Mouse (Mus musculus) liver, adult 2 months (tissue): Measurements from ENCODE around the gene Rpap3. TPM values are rescaled to one million over a fixed set of nuclear protein-coding genes. Genes with fewer than 3 reads are reported as not detected.

Experiments
- DNase-seq: peaks from one replicate; pipeline ENCODE4 v3.0.0-alpha.2; 2011; ENCODE audit warnings: low read depth, low spot score; ENCODE audit errors: extremely low read depth
- H3K27ac ChIP-seq: fragments of 200-500 bp; replicated peaks from 2 replicates; pipeline ENCODE4 v1.5.1; 2012; ENCODE audit warnings: low read depth, mild to moderate bottlenecking, control low read depth, inconsistent platforms, low read length; ENCODE audit not compliant: insufficient read depth
- H3K27me3 ChIP-seq: fragments of 200-500 bp; 2 replicates; pipeline ENCODE4 v1.6.1; 2012; ENCODE audit warnings: mild to moderate bottlenecking, moderate library complexity, low read length, inconsistent platforms; ENCODE audit not compliant: control insufficient read depth, insufficient read depth
- H3K36me3 ChIP-seq: fragments of 200-500 bp; 2 replicates; pipeline ENCODE4 v1.6.1; 2012; ENCODE audit warnings: low read length, inconsistent platforms; ENCODE audit not compliant: control insufficient read depth, insufficient read depth
- H3K4me1 ChIP-seq: fragments of 200-500 bp; 2 replicates; pipeline ENCODE4 v1.6.1; 2011; ENCODE audit warnings: low read length; ENCODE audit not compliant: control insufficient read depth, insufficient read depth
- H3K4me3 ChIP-seq: fragments of 200-500 bp; 2 replicates; pipeline ENCODE4 v1.5.1; 2011; ENCODE audit warnings: low read depth, mild to moderate bottlenecking, control low read depth, low read length, moderate library complexity; ENCODE audit not compliant: insufficient read depth
- H3K79me2 ChIP-seq: fragments of 200-500 bp; 2 replicates; pipeline ENCODE4 v1.6.1; 2012; ENCODE audit warnings: inconsistent platforms, mild to moderate bottlenecking, low read length, moderate library complexity; ENCODE audit not compliant: control insufficient read depth, insufficient read depth
- H3K9ac ChIP-seq: fragments of 200-500 bp; 2 replicates; pipeline ENCODE4 v1.6.1; 2012; ENCODE audit warnings: low read depth, mild to moderate bottlenecking, control low read depth, inconsistent platforms, low read length
- CTCF ChIP-seq: fragments of 200-500 bp; IDR thresholded peaks from 2 replicates; pipeline ENCODE4 v1.5.1; 2011; ENCODE audit warnings: low read depth, low read length, control low read depth
- POLR2A ChIP-seq: fragments of 200-500 bp; IDR thresholded peaks from 2 replicates; pipeline ENCODE4 v1.6.1; 2011; ENCODE audit warnings: low read length, control low read depth; ENCODE audit not compliant: insufficient read depth; ENCODE audit errors: extremely low read depth
- WGBS: fragments of 180-500 bp; shearing (Covaris S2); methylation state at CpG from one replicate; pipeline ENCODE4 v1.1.7; 2018; 5-methylcytosine and 5-hydroxymethylcytosine counted together
- polyA plus RNA-seq: library from polyadenylated mRNA; depleted of rRNA; stranded (reverse); fragments of >200 nt; gene quantifications from 2 replicates; pipeline ENCODE4 v1.2.3, GENCODE M21; 2012
- total RNA-seq: library from RNA; depleted of rRNA; stranded (reverse); fragments of >200 nt; gene quantifications from 2 replicates; pipeline ENCODE4 v1.2.3, GENCODE M21; 2014

Rpap3 gene
- total and polyA plus RNA-seq, 2 experiments = 2.2 to 8.7 TPM

- Histone ChIP-seq H3K27me3 (no peaks in the 10 kb centered on the region), H3K9ac (no peak overlapping the region), H3K4me1 (no peaks in the 10 kb centered on the region), H3K4me3 (no peak overlapping the region), H3K36me3 (no peaks in the 10 kb centered on the region), H3K79me2 (no peaks in the 10 kb centered on the region), H3K27ac (no peak overlapping the region)
- WGBS = 80% methylated on average over 12 of the region's 12 CpGs
- DNase-seq = no peak
- no peak for TF ChIP-seq POLR2A
- TF ChIP-seq CTCF = no peak
Observed at GRCm38 (mm10) chr15:97741662-97742061, 36.0 kb upstream of the Rpap3 start.

GRCm38 (mm10) chr15:97740283-97740732 lies 34.7 kb upstream of the Rpap3 start:
- H3K79me2 ChIP-seq = no peaks in the 10 kb centered on the region
- TF ChIP-seq POLR2A (no peak), CTCF (no peak)
- H3K4me3 ChIP-seq = no peak overlapping the region
- H3K9ac ChIP-seq = no peak overlapping the region
- H3K27me3 ChIP-seq = no peaks in the 10 kb centered on the region
- no peak for DNase-seq
- 86% methylated on average over 9 of the region's 9 CpGs for WGBS
- H3K36me3 ChIP-seq = no peaks in the 10 kb centered on the region
- H3K4me1 ChIP-seq = no peaks in the 10 kb centered on the region
- no peak overlapping the region for H3K27ac ChIP-seq

- no peaks in the 10 kb centered on the region for H3K27me3 ChIP-seq
- H3K79me2 ChIP-seq = no peaks in the 10 kb centered on the region
- WGBS = 80% methylated on average over 7 of the region's 7 CpGs
- no peak for TF ChIP-seq CTCF
- no peak for TF ChIP-seq POLR2A
- H3K36me3 ChIP-seq = no peaks in the 10 kb centered on the region
- no peaks in the 10 kb centered on the region for H3K4me1 ChIP-seq
- no peak for DNase-seq
- H3K9ac ChIP-seq = no peak overlapping the region
- H3K4me3 ChIP-seq = no peak overlapping the region
- H3K27ac ChIP-seq = no peak overlapping the region
Observed at GRCm38 (mm10) chr15:97738923-97739322, 33.3 kb upstream of the Rpap3 start.

GRCm38 (mm10) chr15:97731988-97732387 lies 26.4 kb upstream of the Rpap3 start:
- no peaks in the 10 kb centered on the region for H3K79me2 ChIP-seq
- 0 out of 2 replicates have a peak, but pooled peaks cover 1% of the 10 kb centered on the region for H3K4me1 ChIP-seq
- H3K4me3 ChIP-seq = no peak overlapping the region
- no peak for DNase-seq
- no peaks in the 10 kb centered on the region for H3K27me3 ChIP-seq
- WGBS = 91% methylated on average over 11 of the region's 11 CpGs
- H3K9ac ChIP-seq = no peak overlapping the region
- TF ChIP-seq CTCF (no peak), POLR2A (no peak)
- H3K36me3 ChIP-seq = no peaks in the 10 kb centered on the region
- H3K27ac ChIP-seq = no peak overlapping the region

- 0 out of 2 replicates have a peak, but pooled peaks cover 1% of the 10 kb centered on the region for H3K4me1 ChIP-seq
- no peaks in the 10 kb centered on the region for H3K79me2 ChIP-seq
- no peak within 1 kb of the TSS for H3K9ac ChIP-seq
- WGBS = 86% methylated on average over 8 of the region's 8 CpGs
- no peaks in the 10 kb centered on the region for H3K27me3 ChIP-seq
- TF ChIP-seq CTCF = no peak
- no peak for DNase-seq
- no peak within 1 kb of the TSS for H3K4me3 ChIP-seq
- H3K27ac ChIP-seq = no peak within 1 kb of the TSS
- no peaks in the 10 kb centered on the region for H3K36me3 ChIP-seq
Observed at GRCm38 (mm10) chr15:97731111-97731510, 25.5 kb upstream of the Rpap3 start, which contains the start of gene Endou. Gene Endou, minus strand, starts transcription at chr15:97731339.

GRCm38 (mm10) chr15:97730365-97730764 lies 24.7 kb upstream of the Rpap3 start:
- Histone ChIP-seq H3K27ac (no peak overlapping the region), H3K27me3 (no peaks in the 10 kb centered on the region), H3K4me1 (0 out of 2 replicates have a peak, but pooled peaks cover 1% of the 10 kb centered on the region), H3K4me3 (no peak overlapping the region), H3K79me2 (no peaks in the 10 kb centered on the region), H3K9ac (no peak overlapping the region), H3K36me3 (no peaks in the 10 kb centered on the region)
- WGBS = 68% methylated on average over 6 of the region's 6 CpGs
- TF ChIP-seq CTCF = no peak
- TF ChIP-seq POLR2A = no peak
- no peak for DNase-seq
